Comparison of ENCODE assay signal across 20 mouse cellular contexts in the genomic region with DNA sequence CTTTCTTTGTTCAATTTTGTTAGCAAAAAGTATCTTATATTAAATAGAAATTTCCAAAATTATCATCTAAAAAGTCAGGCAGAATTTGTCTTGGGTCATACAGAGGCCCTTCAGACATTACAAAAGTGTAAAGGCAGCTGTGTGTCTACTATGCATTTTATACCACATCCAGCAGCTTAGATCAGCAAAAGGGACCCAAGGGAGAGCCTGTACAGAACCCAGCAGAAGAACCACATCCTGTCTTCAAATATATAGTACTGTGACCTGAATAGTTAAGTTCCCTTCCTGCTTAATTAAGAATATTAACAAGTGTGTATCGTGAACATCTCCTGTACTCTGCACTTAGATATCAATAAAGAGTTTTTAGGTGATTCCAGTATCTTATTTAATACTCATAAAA.
"Had no signal": no experiment of that assay in that cellular context is flagged by ENCODE, and none has a peak within 500 bp of the region (broad histone marks: within the 10 kb centered on the region; RNA-seq: fewer than 3 reads in every experiment).

No protein-coding gene starts in this region.

- H3K9me3 ChIP-seq: limb, embryonic 10.5 days; limb, embryonic 13.5 days; liver, embryonic 12.5 days; liver, embryonic 15.5 days; neural tube, embryonic 13.5 days had no signal

- ATAC-seq: liver, embryonic 12.5 days had no signal

- DNase-seq: kidney, adult 18-20 months; kidney, adult 9 months; kidney, postnatal 14 days; kidney, postnatal 4 days; liver; lung, adult 18-20 months; lung, postnatal 14 days; lung, postnatal 4 days; midbrain, embryonic 14.5 days; right cerebral cortex, adult 18-20 months; right cerebral cortex, postnatal 14 days; right cerebral cortex, postnatal 4 days; thymus, adult 2 months; thymus, postnatal 14 days had no signal

- H3K27me3 ChIP-seq: limb, embryonic 13.5 days; liver, embryonic 12.5 days; liver, embryonic 15.5 days; neural tube, embryonic 13.5 days had no signal

- H3K4me1 ChIP-seq: limb, embryonic 10.5 days; limb, embryonic 13.5 days; liver, embryonic 12.5 days; liver, embryonic 15.5 days; neural tube, embryonic 13.5 days had no signal

- H3K4me3 ChIP-seq: limb, embryonic 10.5 days; limb, embryonic 13.5 days; liver, embryonic 12.5 days; liver, embryonic 15.5 days; neural tube, embryonic 13.5 days had no signal

- H3K36me3 ChIP-seq: limb, embryonic 10.5 days; limb, embryonic 13.5 days; liver, embryonic 12.5 days; liver, embryonic 15.5 days; neural tube, embryonic 13.5 days had no signal

- H3K27ac ChIP-seq: limb, embryonic 10.5 days; limb, embryonic 13.5 days; liver, embryonic 12.5 days; liver, embryonic 15.5 days; neural tube, embryonic 13.5 days; stomach, postnatal 0 days had no signal
